Mouse (Mus musculus): ENCODE measurements around the gene Agfg1. TPM values are rescaled to one million over a fixed set of nuclear protein-coding genes. Genes with fewer than 3 reads are reported as not detected.
"Not testable (repeated sequence)": the region's sequence is repeated elsewhere in the genome, so short reads cannot be mapped to it uniquely, and the experiment has no call there.

Agfg1 gene
- polyA plus RNA-seq, 1 experiment from 2014 or later: 27.9 TPM

GRCm38 (mm10) chr1:82930558-82930957, 91.3 kb downstream of the Agfg1 start:
- H3K4me1 ChIP-seq; H3K27ac ChIP-seq; ATAC-seq (ENCODE audit: insufficient read depth, low FRiP score, low read depth); H3K9ac ChIP-seq; H3K9me3 ChIP-seq; H3K36me3 ChIP-seq; H3K4me2 ChIP-seq; H3K27me3 ChIP-seq (replicated peaks); H3K4me3 ChIP-seq (replicated peaks): not testable (repeated sequence)
- whole genome bisulfite sequencing: 82% methylated on average over 3 of the region's 3 CpGs

GRCm38 (mm10) chr1:82931326-82931725, 92.0 kb downstream of the Agfg1 start, which contains the start of gene Gm6217:
Gene Gm6217, minus strand, starts transcription at chr1:82931399.
- no CpG with 5 or more reads among the region's 6 CpGs for WGBS
- H3K4me1 ChIP-seq; H3K27me3 ChIP-seq (replicated peaks); H3K9me3 ChIP-seq; H3K4me3 ChIP-seq (replicated peaks); H3K9ac ChIP-seq; H3K27ac ChIP-seq; H3K4me2 ChIP-seq; H3K36me3 ChIP-seq; ATAC-seq (ENCODE audit: insufficient read depth, low FRiP score, low read depth): not testable (repeated sequence)

- Histone ChIP-seq H3K4me1 (no peaks in the 10 kb centered on the region), H3K9me3 (no peaks in the 10 kb centered on the region), H3K4me2 (no peak overlapping the region), H3K27me3 (replicated peaks) (no peaks in the 10 kb centered on the region), H3K36me3 (no peaks in the 10 kb centered on the region), H3K27ac (no peak overlapping the region), H3K9ac (no peak overlapping the region), H3K4me3 (replicated peaks) (no peak overlapping the region)
- ATAC-seq (ENCODE audit: insufficient read depth, low FRiP score, low read depth): no peak
- WGBS: 89% methylated on average over 5 of the region's 5 CpGs
Measured at GRCm38 (mm10) chr1:82938666-82939065, 99.4 kb downstream of the Agfg1 start.

GRCm38 (mm10) chr1:82942505-82942904, 103.2 kb downstream of the Agfg1 start:
- not testable (repeated sequence) for H3K9me3 ChIP-seq; H3K27me3 ChIP-seq (replicated peaks); H3K36me3 ChIP-seq; H3K27ac ChIP-seq; H3K4me3 ChIP-seq (replicated peaks); H3K4me1 ChIP-seq; H3K9ac ChIP-seq; ATAC-seq (ENCODE audit: insufficient read depth, low FRiP score, low read depth); H3K4me2 ChIP-seq
- WGBS: 69% methylated on average over 2 of the region's 2 CpGs

- WGBS: no CpG with 5 or more reads among the region's 6 CpGs
- ATAC-seq (ENCODE audit: insufficient read depth, low FRiP score, low read depth); H3K27me3 ChIP-seq (replicated peaks): not testable (repeated sequence)
Measured at GRCm38 (mm10) chr1:82943295-82943694, 104.0 kb downstream of the Agfg1 start, which contains the start of gene A030003K21Rik. Gene A030003K21Rik, minus strand, starts transcription at chr1:82943388.

GRCm38 (mm10) chr1:82946029-82946428, 106.7 kb downstream of the Agfg1 start:
- not testable (repeated sequence) for H3K4me3 ChIP-seq (replicated peaks); H3K27me3 ChIP-seq (replicated peaks); H3K27ac ChIP-seq; H3K9me3 ChIP-seq; H3K4me2 ChIP-seq; H3K9ac ChIP-seq; H3K36me3 ChIP-seq; H3K4me1 ChIP-seq; ATAC-seq (ENCODE audit: insufficient read depth, low FRiP score, low read depth)
- 100% methylated on average over 1 of the region's 2 CpGs for WGBS

More at GRCm38 (mm10) chr1:82943295-82943694, 104.0 kb downstream of the Agfg1 start, which contains the start of gene A030003K21Rik:
- not testable (repeated sequence) for H3K4me2 ChIP-seq; H3K27ac ChIP-seq; H3K9ac ChIP-seq; H3K4me3 ChIP-seq (replicated peaks); H3K4me1 ChIP-seq; H3K9me3 ChIP-seq; H3K36me3 ChIP-seq

GRCm38 (mm10) chr1:82948601-82949000, 109.3 kb downstream of the Agfg1 start:
- no peak overlapping the region for H3K27ac ChIP-seq
- no peaks in the 10 kb centered on the region for H3K36me3 ChIP-seq
- H3K4me1 ChIP-seq: no peaks in the 10 kb centered on the region
- H3K9me3 ChIP-seq: no peaks in the 10 kb centered on the region
- ATAC-seq (ENCODE audit: insufficient read depth, low FRiP score, low read depth): no peak
- no peak overlapping the region for H3K4me2 ChIP-seq
- H3K9ac ChIP-seq: no peak overlapping the region
- no peak overlapping the region for H3K4me3 ChIP-seq (replicated peaks)
- H3K27me3 ChIP-seq (replicated peaks): no peaks in the 10 kb centered on the region
- 88% methylated on average over 2 of the region's 2 CpGs for WGBS

Small RNA genes within 50 kb of the gene (microRNA-seq; reads per million reads assigned to microRNA genes)
- gene Gm22396: 0.77 reads per million

Other genes with a start within 250 kb of the Agfg1 start
- 175 and 178 TPM in 2 replicates for gene Mff, start 114.6 kb upstream of the Agfg1 start, polyA plus RNA-seq (2015; fragmentation: Nextera tagmentation; extraction: Ambion mirVana)
- 28.3 and 35.1 TPM in 2 replicates for gene Tm4sf20, start 71.0 kb upstream of the Agfg1 start, polyA plus RNA-seq (2015; fragmentation: Nextera tagmentation; extraction: Ambion mirVana)
- not detected in 2 replicates for gene Gm47791, start 68.2 kb upstream of the Agfg1 start, polyA plus RNA-seq (2015; fragmentation: Nextera tagmentation; extraction: Ambion mirVana)
- gene A030005L19Rik, start 73.8 kb downstream of the Agfg1 start, polyA plus RNA-seq (2015; fragmentation: Nextera tagmentation; extraction: Ambion mirVana): 0.28 TPM in 1 of 2 replicates, not detected in the other
- not detected in 2 replicates for gene A030014E15Rik, start 85.4 kb downstream of the Agfg1 start, polyA plus RNA-seq (2015; fragmentation: Nextera tagmentation; extraction: Ambion mirVana)
- gene Gm6217, start 91.9 kb downstream of the Agfg1 start, polyA plus RNA-seq (2015; fragmentation: Nextera tagmentation; extraction: Ambion mirVana): not detected in 2 replicates
- not detected in 2 replicates for gene A030003K21Rik, start 103.9 kb downstream of the Agfg1 start, polyA plus RNA-seq (2015; fragmentation: Nextera tagmentation; extraction: Ambion mirVana)
- not detected in 2 replicates for gene Gm7544, start 116.5 kb downstream of the Agfg1 start, polyA plus RNA-seq (2015; fragmentation: Nextera tagmentation; extraction: Ambion mirVana)
- gene Gm47955, start 120.8 kb downstream of the Agfg1 start, polyA plus RNA-seq (2015; fragmentation: Nextera tagmentation; extraction: Ambion mirVana): not detected in 2 replicates
- not detected in 2 replicates for gene Gm47959, start 161.1 kb downstream of the Agfg1 start, polyA plus RNA-seq (2015; fragmentation: Nextera tagmentation; extraction: Ambion mirVana)
- 0.55 and 0.71 TPM in 2 replicates for gene Slc19a3, start 199.0 kb downstream of the Agfg1 start, polyA plus RNA-seq (2015; fragmentation: Nextera tagmentation; extraction: Ambion mirVana)
- gene Krtap28-10, start 203.0 kb downstream of the Agfg1 start, polyA plus RNA-seq (2015; fragmentation: Nextera tagmentation; extraction: Ambion mirVana): not detected in 2 replicates
- gene Gm47969, start 205.4 kb downstream of the Agfg1 start, polyA plus RNA-seq (2015; fragmentation: Nextera tagmentation; extraction: Ambion mirVana): not detected in 2 replicates
- not detected in 2 replicates for gene A030005K14Rik, start 219.9 kb downstream of the Agfg1 start, polyA plus RNA-seq (2015; fragmentation: Nextera tagmentation; extraction: Ambion mirVana)
- not detected in 2 replicates for gene Krtap28-13, start 221.4 kb downstream of the Agfg1 start, polyA plus RNA-seq (2015; fragmentation: Nextera tagmentation; extraction: Ambion mirVana)

All from stomach, embryonic 15.5 days (tissue).